Mouse (Mus musculus) stomach, embryonic 14.5 days (tissue): ENCODE data around the gene Jchain. TPM values are rescaled to one million over a fixed set of nuclear protein-coding genes. Genes with fewer than 3 reads are reported as not detected.

Source experiments
- ATAC-seq: fragments of 200-750 bp; cut with Nextera tagmentation; 2 replicates; pipeline ENCODE4 v1.8.0; 2017; ENCODE audit warnings: low read depth, moderate TSS enrichment; ENCODE audit not compliant: insufficient number of reproducible peaks, insufficient read depth, low FRiP score
- H3K27ac ChIP-seq: fragments of 300-500 bp; sonication (generic); 2 replicates; pipeline ENCODE4 v1.5.1; 2014; ENCODE audit warnings: mild to moderate bottlenecking, low read length, moderate library complexity, mixed read lengths
- H3K27me3 ChIP-seq: fragments of 300-500 bp; sonication (generic); 2 replicates; pipeline ENCODE4 v1.6.1; 2014; ENCODE audit warnings: low read length, control low read depth, mixed read lengths; ENCODE audit not compliant: control insufficient read depth, insufficient read depth
- H3K36me3 ChIP-seq: fragments of 300-500 bp; sonication (generic); 2 replicates; pipeline ENCODE4 v1.6.1; 2014; ENCODE audit warnings: mild to moderate bottlenecking, control low read depth, low read length, moderate library complexity, mixed read lengths; ENCODE audit not compliant: control insufficient read depth, insufficient read depth
- H3K4me1 ChIP-seq: fragments of 300-500 bp; sonication (generic); 2 replicates; pipeline ENCODE4 v1.6.1; 2014; ENCODE audit warnings: low read length, control low read depth, mixed read lengths; ENCODE audit not compliant: control insufficient read depth, insufficient read depth
- H3K4me2 ChIP-seq: fragments of 300-500 bp; sonication (generic); replicated peaks from 2 replicates; pipeline ENCODE4 v1.6.1; 2014; ENCODE audit warnings: low read depth, low read length, control low read depth
- H3K4me3 ChIP-seq: fragments of 300-500 bp; sonication (generic); 2 replicates; pipeline ENCODE4 v1.5.1; 2014; ENCODE audit warnings: low read depth, low read length, control low read depth
- H3K9ac ChIP-seq: fragments of 300-500 bp; sonication (generic); replicated peaks from 2 replicates; pipeline ENCODE4 v1.6.1; 2014; ENCODE audit warnings: low read depth, mild to moderate bottlenecking, control low read depth, low read length, moderate library complexity, mixed read lengths
- H3K9me3 ChIP-seq: fragments of 300-500 bp; sonication (generic); 2 replicates; pipeline ENCODE4 v1.6.1; 2016; ENCODE audit warnings: low read depth, low read length, control low read depth; ENCODE audit not compliant: control insufficient read depth
- WGBS: fragments of 180-500 bp; shearing (Covaris S2); extraction: QIAGEN DNeasy Blood & Tissue Kit; methylation state at CpG from one replicate; pipeline ENCODE4 v1.1.7; 2014; 5-methylcytosine and 5-hydroxymethylcytosine counted together
- polyA plus RNA-seq: library from polyadenylated mRNA; unstranded; fragments of >200 nt; fragmentation: Nextera tagmentation; extraction: Ambion mirVana; gene quantifications from 2 replicates; pipeline ENCODE4 v1.2.1, GENCODE M21; 2014

Gene Jchain
- polyA plus RNA-seq, 1 experiment from 2014 or later = not detected

- Histone ChIP-seq H3K9ac (no peak overlapping the region), H3K4me3 (no peak overlapping the region), H3K4me2 (no peak overlapping the region), H3K4me1 (no peaks in the 10 kb centered on the region), H3K27ac (no peak overlapping the region), H3K27me3 (no peaks in the 10 kb centered on the region), H3K9me3 (no peaks in the 10 kb centered on the region), H3K36me3 (no peaks in the 10 kb centered on the region)
- 70% methylated on average over 2 of the region's 2 CpGs for WGBS
- ATAC-seq = no peak
Observed at GRCm38 (mm10) chr5:88489004-88489403, 38.7 kb downstream of the Jchain start.

- no peak for ATAC-seq
- Histone ChIP-seq H3K9ac (no peak within 1 kb of the TSS), H3K27me3 (no peaks in the 10 kb centered on the region), H3K4me1 (no peaks in the 10 kb centered on the region), H3K9me3 (no peaks in the 10 kb centered on the region), H3K36me3 (no peaks in the 10 kb centered on the region), H3K4me3 (no peak within 1 kb of the TSS), H3K4me2 (no peak within 1 kb of the TSS), H3K27ac (no peak within 1 kb of the TSS)
Observed at GRCm38 (mm10) chr5:88487675-88488074, 40.0 kb downstream of the Jchain start, which contains the start of gene Enam. Gene Enam (plus strand): TSS chr5:88487975.

Other genes starting within 250 kb of the Jchain start
- gene Prol1, start 210.6 kb downstream of the Jchain start, polyA plus RNA-seq = not detected in 2 replicates
- gene Amtn, start 151.8 kb downstream of the Jchain start, polyA plus RNA-seq = not detected in 2 replicates
- gene Ambn, start 71.9 kb downstream of the Jchain start, polyA plus RNA-seq = not detected in 2 replicates
- not detected in 2 replicates for gene Enam, start 39.9 kb downstream of the Jchain start, polyA plus RNA-seq
- gene Utp3, start 26.6 kb upstream of the Jchain start, polyA plus RNA-seq = 61.9 and 62.1 TPM in 2 replicates
- gene Rufy3, start 37.1 kb upstream of the Jchain start, polyA plus RNA-seq = 24.7 and 25.1 TPM in 2 replicates
- 52.7 and 65.1 TPM in 2 replicates for gene Grsf1, start 148.3 kb upstream of the Jchain start, polyA plus RNA-seq
- 19.0 and 20.1 TPM in 2 replicates for gene Mob1b, start 193.0 kb upstream of the Jchain start, polyA plus RNA-seq
- gene Dck, start 237.1 kb upstream of the Jchain start, polyA plus RNA-seq = 47.4 and 48.9 TPM in 2 replicates